Mouse (Mus musculus) liver, adult 2 months (tissue): ENCODE measurements around the gene Golga7b.

ENCODE experiments used
- CTCF ChIP-seq: fragments of 200-500 bp; IDR thresholded peaks from 2 replicates; pipeline ENCODE4 v1.5.1; 2011; ENCODE audit warnings: low read depth, low read length, control low read depth
- POLR2A ChIP-seq: fragments of 200-500 bp; IDR thresholded peaks from 2 replicates; pipeline ENCODE4 v1.6.1; 2011; ENCODE audit warnings: low read length, control low read depth; ENCODE audit not compliant: insufficient read depth; ENCODE audit errors: extremely low read depth

- no peak for TF ChIP-seq CTCF
- no peak for TF ChIP-seq POLR2A
Measured at GRCm38 (mm10) chr19:42268337-42268736, 21.0 kb downstream of the Golga7b start.
